Mouse (Mus musculus): ENCODE data around the gene Lpp. TPM values are rescaled to one million over a fixed set of nuclear protein-coding genes. Genes with fewer than 3 reads are reported as not detected.

The Lpp gene
- total and polyA plus RNA-seq, 3 experiments: not detected

GRCm38 (mm10) chr16:24828207-24828803 is 435.0 kb downstream of the Lpp start:
- Histone ChIP-seq H3K9me3 (replicated peaks; ENCODE audit: insufficient read depth, low read length) (no peaks in the 10 kb centered on the region), H3K4me1 (ENCODE audit: control insufficient read depth in 1 of 2, insufficient read depth in 2 of 2, low read length in 2 of 2) (no peaks in the 10 kb centered on the region), H3K4me3 (ENCODE audit: control insufficient read depth in 1 of 2, insufficient read depth in 1 of 2, low read depth in 2 of 2, low read length in 2 of 2) (no peak overlapping the region), H3K36me3 (ENCODE audit: control insufficient read depth in 1 of 2, insufficient read depth in 2 of 2, low read length in 2 of 2) (no peaks in the 10 kb centered on the region), H3K27ac (ENCODE audit: control insufficient read depth, low read depth, low read length) (no peak overlapping the region), H3K9ac (ENCODE audit: control insufficient read depth, low read depth, low read length, poor library complexity, severe bottlenecking) (no peak overlapping the region), H3K79me2 (ENCODE audit: control insufficient read depth, insufficient read depth, low read length, poor library complexity) (no peaks in the 10 kb centered on the region), H3K27me3 (ENCODE audit: control insufficient read depth in 1 of 2, insufficient read depth in 2 of 2, low read length in 2 of 2) (no peaks in the 10 kb centered on the region)
- DNase-seq (ENCODE audit: low read depth, low spot score): no peak
- TF ChIP-seq POLR2AphosphoS5 (IDR thresholded peaks at IDR 0.05; ENCODE audit: borderline replicate concordance, low read depth, low read length) (no peak), SMC3 (IDR thresholded peaks at IDR 0.05; ENCODE audit: low read depth, low read length) (no peak), RAD21 (IDR thresholded peaks at IDR 0.05; ENCODE audit: low read depth, low read length) (no peak), KAT2A (conservative IDR thresholded peaks at IDR 0.05; ENCODE audit: low read depth, low read length) (no peak), TAL1 (IDR thresholded peaks at IDR 0.05; ENCODE audit: low read length) (no peak), E2F4 (IDR thresholded peaks at IDR 0.05; ENCODE audit: borderline replicate concordance, low read depth, low read length) (no peak), MXI1 (IDR thresholded peaks at IDR 0.05; ENCODE audit: low read depth, low read length) (no peak), JUND (IDR thresholded peaks at IDR 0.05; ENCODE audit: low read depth, low read length) (no peak), NRF1 (IDR thresholded peaks at IDR 0.05; ENCODE audit: insufficient read depth, low read depth, low read length, poor library complexity, severe bottlenecking) (no peak), MEF2A (IDR thresholded peaks at IDR 0.05; ENCODE audit: extremely low read depth, insufficient replicate concordance, low read depth, low read length, poor library complexity, severe bottlenecking) (no peak), MAFK (IDR thresholded peaks at IDR 0.05; ENCODE audit: borderline replicate concordance, low read depth, low read length) (no peak)

- H3K4me3 ChIP-seq (ENCODE audit: control insufficient read depth in 1 of 2, insufficient read depth in 1 of 2, low read depth in 2 of 2, low read length in 2 of 2): no peak overlapping the region
- H3K27ac ChIP-seq (ENCODE audit: control insufficient read depth, low read depth, low read length): no peak overlapping the region
- TF ChIP-seq TAL1 (IDR thresholded peaks at IDR 0.05; ENCODE audit: low read length): no peak
- no peak for TF ChIP-seq EP300 (IDR thresholded peaks at IDR 0.05; ENCODE audit: low read depth in 1 of 2, low read length in 2 of 2)
- no peak for TF ChIP-seq POLR2AphosphoS5 (IDR thresholded peaks at IDR 0.05; ENCODE audit: borderline replicate concordance, low read depth, low read length)
- TF ChIP-seq RAD21 (IDR thresholded peaks at IDR 0.05; ENCODE audit: low read depth, low read length): no peak
- TF ChIP-seq MAFK (IDR thresholded peaks at IDR 0.05; ENCODE audit: borderline replicate concordance, low read depth, low read length): no peak
- TF ChIP-seq ZC3H11A (IDR thresholded peaks at IDR 0.05; ENCODE audit: low read depth, low read length): no peak
- TF ChIP-seq KAT2A (conservative IDR thresholded peaks at IDR 0.05; ENCODE audit: low read depth, low read length): no peak
- TF ChIP-seq MYC (IDR thresholded peaks at IDR 0.05; ENCODE audit: low read depth, low read length): no peak
- no peak for TF ChIP-seq ZMIZ1 (IDR thresholded peaks at IDR 0.05; ENCODE audit: low read depth, low read length)
- no peak for TF ChIP-seq GATA1 (IDR thresholded peaks at IDR 0.05; ENCODE audit: low read depth, low read length)
- no peak for TF ChIP-seq UBTF (IDR thresholded peaks at IDR 0.05; ENCODE audit: borderline replicate concordance, insufficient read depth, low read depth, low read length)
- TF ChIP-seq SMC3 (IDR thresholded peaks at IDR 0.05; ENCODE audit: low read depth, low read length): no peak
- TF ChIP-seq BHLHE40 (IDR thresholded peaks at IDR 0.05; ENCODE audit: borderline replicate concordance, low read depth, low read length): no peak
- no peak for TF ChIP-seq TCF12 (IDR thresholded peaks at IDR 0.05; ENCODE audit: low read depth, low read length)
- no peak for TF ChIP-seq MYB (IDR thresholded peaks at IDR 0.05; ENCODE audit: low read depth, low read length)
- TF ChIP-seq ELF1 (IDR thresholded peaks at IDR 0.05; ENCODE audit: low read depth, low read length): no peak
- H3K79me2 ChIP-seq (ENCODE audit: control insufficient read depth, insufficient read depth, low read length, poor library complexity): no peaks in the 10 kb centered on the region
- H3K9me3 ChIP-seq (replicated peaks; ENCODE audit: insufficient read depth, low read length): no peaks in the 10 kb centered on the region
- H3K9ac ChIP-seq (ENCODE audit: control insufficient read depth, low read depth, low read length, poor library complexity, severe bottlenecking): no peak overlapping the region
- no peak for DNase-seq (ENCODE audit: low read depth, low spot score)
- no peaks in the 10 kb centered on the region for H3K27me3 ChIP-seq (ENCODE audit: control insufficient read depth in 1 of 2, insufficient read depth in 2 of 2, low read length in 2 of 2)
- no peaks in the 10 kb centered on the region for H3K4me1 ChIP-seq (ENCODE audit: control insufficient read depth in 1 of 2, insufficient read depth in 2 of 2, low read length in 2 of 2)
- no peaks in the 10 kb centered on the region for H3K36me3 ChIP-seq (ENCODE audit: control insufficient read depth in 1 of 2, insufficient read depth in 2 of 2, low read length in 2 of 2)
Observed at GRCm38 (mm10) chr16:24829860-24830259, 436.6 kb downstream of the Lpp start.
